Mouse (Mus musculus) retina, adult 2 months (tissue): ENCODE results near the gene Stx5a.

ENCODE experiments used
- DNase-seq: peaks from one replicate; pipeline ENCODE4 v3.0.0-alpha.2; 2012; ENCODE audit warnings: low read depth, low spot score

The Stx5a gene

GRCm38 (mm10) chr19:8745382-8745781 lies 4.2 kb downstream of the Stx5a start:
- no peak for DNase-seq

DNA sequence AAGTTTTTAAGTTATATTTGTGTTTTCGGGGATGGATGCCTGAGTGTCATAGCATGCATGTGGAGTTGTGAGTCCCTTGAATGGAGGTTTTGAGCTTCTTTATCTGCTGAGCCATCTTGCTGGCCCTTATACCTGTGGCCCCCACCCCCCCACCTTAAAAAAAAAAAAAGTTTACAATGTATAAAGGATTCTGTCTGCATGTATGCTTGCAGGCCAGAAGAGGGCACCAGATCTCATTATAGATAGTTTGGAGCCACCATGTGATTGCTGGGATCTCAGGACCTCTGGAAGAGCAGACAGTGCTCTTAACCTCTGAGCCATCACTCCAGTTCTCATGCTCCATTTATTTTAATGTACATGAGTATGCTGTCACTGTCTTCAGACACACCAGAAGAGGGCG lies 6.2 kb downstream of the Stx5a start:
- DNase-seq, result no peak

DNA sequence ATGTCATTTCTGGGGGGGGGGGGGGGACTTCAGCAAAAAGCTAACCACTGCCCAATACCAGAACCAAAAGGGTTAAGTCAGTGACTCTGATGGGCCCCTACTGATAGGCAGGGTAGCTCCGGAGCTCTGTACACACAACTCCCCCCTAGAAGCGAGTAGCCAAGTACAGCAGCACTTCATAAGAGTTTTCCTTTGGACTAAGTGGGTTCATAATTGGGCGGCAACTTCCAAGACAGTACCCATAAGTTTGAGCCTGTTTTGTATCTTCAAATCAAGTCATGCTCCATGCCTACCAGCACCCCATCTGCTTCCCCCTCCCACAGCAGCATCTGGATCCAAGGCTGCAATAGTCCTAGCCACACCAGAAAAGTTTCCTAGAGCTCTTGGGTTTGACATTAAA lies 14.4 kb downstream of the Stx5a start:
- no peak for DNase-seq

GRCm38 (mm10) chr19:8756635-8757387 lies 15.6 kb downstream of the Stx5a start, which contains the start of gene Nxf1:
Gene Nxf1, plus strand, starts transcription at chr19:8757073.
- peak; percentile 86 for DNase-seq

GRCm38 (mm10) chr19:8757471-8757998 lies 16.3 kb downstream of the Stx5a start:
- DNase-seq, result no peak

GRCm38 (mm10) chr19:8758899-8759298 lies 17.7 kb downstream of the Stx5a start:
- no peak for DNase-seq

DNA sequence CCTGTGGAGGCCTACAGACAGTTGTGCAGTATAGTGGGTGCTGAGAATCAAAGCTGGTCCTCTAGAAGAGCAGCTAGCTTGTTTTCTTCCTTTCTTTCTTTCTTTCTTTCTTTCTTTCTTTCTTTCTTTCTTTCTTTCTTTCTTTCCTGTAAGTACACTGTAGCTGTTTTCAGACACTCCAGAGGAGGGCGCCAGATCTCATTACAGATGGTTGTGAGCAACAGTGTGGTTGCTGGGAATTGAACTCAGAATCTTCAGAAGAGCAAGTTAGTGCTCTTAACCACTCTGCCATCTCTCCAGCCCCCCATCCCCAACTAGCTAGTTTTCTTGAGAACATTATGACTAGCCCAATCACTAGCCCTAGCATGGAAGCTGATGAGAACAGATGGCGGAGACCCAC lies 19.5 kb downstream of the Stx5a start:
- no peak for DNase-seq

GRCm38 (mm10) chr19:8763276-8763675 lies 22.1 kb downstream of the Stx5a start:
- no peak for DNase-seq

- DNase-seq, result no peak
Observed at GRCm38 (mm10) chr19:8765562-8765961, 24.3 kb downstream of the Stx5a start.

GRCm38 (mm10) chr19:8770567-8771270 lies 29.5 kb downstream of the Stx5a start, which contains the start of gene Tmem223:
Gene Tmem223, plus strand, starts transcription at chr19:8770996.
- DNase-seq, result peak; percentile 43

DNA sequence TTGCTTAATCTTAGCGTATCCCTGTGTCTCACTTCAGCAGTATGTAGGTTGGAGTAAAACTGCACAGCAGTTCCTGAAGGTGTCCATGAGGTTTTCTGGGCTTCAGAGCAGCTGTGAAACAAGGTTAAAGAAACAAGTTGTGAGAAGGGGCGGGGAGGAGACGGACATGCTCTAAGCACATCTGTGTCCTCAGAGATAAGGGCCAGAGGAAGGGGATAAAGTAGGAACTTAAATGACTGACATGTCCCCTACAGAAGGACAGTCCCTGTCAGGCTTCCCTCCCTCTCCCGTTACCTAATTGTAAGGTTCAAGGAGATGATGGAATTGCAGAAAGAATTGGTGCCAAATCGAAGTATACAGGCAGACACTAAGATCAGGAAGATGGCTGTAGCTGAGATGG lies 31.8 kb downstream of the Stx5a start:
- DNase-seq, result no peak

GRCm38 (mm10) chr19:8773409-8773808 lies 32.2 kb downstream of the Stx5a start:
- DNase-seq, result no peak

DNA sequence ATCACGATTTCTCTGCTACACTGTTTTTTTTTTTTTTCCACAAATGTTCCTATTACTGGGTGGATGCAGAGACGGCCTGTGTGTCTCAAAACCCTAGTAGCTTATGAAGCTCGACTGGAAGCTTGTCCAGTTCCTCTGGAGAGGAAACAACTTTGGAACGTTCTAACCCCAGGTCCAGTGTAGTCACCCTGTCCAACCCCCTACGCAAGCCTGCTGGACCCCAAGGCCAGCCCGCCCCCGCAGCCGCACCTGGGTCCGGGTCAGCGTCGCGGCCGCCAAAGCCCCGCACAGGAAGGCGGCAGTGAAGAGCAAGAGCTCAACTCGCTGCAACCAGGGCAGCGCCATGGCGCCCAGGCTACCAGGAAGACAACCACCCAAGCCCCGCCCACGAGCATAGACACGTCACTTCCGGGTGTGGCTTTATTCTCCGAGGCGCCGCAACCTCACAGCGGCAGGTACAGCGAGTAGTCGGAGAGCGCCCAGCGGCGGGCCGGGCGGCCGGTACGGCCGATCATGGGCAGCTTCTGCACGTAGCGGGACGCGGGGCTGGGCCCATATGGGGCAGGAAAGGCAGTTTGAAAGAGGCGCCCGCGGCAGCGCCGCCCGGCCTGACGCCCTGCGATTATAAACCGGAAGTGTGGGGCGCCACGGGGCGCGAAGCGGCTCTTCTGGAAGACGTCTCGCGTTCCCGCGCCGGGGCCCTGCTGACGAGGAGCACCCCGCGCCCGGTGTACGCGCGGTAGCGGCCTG lies 33.0 kb downstream of the Stx5a start, which contains the start of gene Tmem179b:
Tmem179b (minus strand) TSS at position 382 of the 750 bp plus-strand sequence.
- DNase-seq, result peak; percentile 91

DNA sequence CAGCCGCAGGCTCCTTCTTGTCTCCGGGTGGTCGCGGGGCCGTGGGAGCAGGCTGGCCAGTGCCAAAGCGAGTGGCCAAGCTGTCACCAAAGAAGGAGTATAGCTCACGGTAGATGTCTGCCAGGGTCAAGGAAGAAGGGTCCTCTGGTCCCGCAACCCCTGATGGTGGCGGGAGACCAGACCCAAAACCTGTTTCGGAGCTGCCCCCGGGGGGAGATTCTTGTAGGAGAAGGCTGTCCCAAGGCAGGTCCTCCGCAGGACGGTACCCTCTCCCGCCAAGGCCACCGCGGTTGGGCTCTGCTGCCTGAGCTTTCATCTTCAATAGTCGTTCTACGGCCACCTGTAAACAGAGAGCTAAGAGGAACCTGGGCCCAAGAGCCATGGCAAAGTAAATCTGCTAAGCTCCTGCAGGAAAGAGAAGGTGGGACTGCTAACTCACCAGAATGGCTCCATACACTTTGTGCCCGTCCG lies 33.8 kb downstream of the Stx5a start:
- no peak for DNase-seq

DNA sequence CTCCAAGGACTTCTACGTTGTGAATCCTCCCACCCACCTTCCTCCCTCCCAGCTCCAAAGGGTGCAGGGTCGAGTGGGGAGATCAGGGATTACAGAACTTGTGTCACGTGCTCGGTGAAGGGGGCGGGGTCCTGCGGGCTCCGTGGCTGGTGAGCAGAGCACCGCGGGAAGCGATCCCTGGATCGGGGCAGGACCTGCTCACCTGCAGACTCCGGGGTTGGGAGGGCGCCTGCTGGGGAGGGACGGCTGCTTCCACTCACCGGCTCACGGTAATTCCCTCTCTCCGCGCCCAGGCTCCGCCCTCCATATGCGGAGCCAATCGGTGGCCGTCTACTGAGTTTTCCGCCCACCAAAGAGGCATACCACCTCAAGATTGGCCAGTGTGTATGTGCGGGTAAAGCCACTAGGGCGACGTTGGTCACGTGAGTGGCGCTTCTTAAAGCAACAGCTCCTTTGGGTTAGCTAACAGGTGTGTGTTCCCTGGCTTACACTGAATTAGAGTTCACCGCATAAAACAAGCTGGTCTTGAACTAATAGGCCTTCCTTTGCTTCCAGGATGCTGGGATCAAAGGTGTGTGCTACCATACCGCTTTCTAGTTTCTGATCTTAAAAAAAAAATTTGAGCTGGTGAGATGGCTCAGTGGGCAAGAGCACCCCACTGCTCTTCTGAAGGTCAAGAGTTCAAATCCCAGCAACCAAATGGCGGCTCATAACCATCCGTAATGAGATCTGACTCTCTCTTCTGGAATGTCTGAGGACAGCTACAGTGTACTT lies 45.0 kb downstream of the Stx5a start, which contains the start of gene Taf6l:
Taf6l (minus strand) TSS at position 410 of the 774 bp plus-strand sequence.
- DNase-seq, result peak; percentile 89

- no peak for DNase-seq
Observed at GRCm38 (mm10) chr19:8788521-8788920, 47.3 kb downstream of the Stx5a start.

DNA sequence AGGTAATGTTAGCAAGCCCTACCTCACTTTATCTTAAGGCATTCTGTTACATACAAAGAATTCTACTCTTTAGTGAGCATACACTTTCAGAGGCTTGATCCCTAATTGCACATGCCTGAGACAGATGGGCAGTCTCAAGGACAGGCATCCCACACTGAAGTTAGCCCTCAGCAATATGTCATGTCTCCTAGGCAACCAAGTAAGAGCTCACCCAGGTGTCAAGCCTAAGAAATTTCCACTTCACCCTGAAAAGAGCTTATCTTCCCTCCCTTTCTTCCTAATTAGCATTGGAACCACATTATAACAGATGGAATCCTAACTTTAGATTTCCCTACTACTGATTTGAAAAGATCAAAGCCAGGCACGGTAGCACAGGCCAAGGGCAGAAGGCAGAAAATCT lies 48.0 kb downstream of the Stx5a start:
- DNase-seq, result no peak

- DNase-seq, result no peak
Observed at GRCm38 (mm10) chr19:8790171-8790570, 49.0 kb downstream of the Stx5a start.

DNA sequence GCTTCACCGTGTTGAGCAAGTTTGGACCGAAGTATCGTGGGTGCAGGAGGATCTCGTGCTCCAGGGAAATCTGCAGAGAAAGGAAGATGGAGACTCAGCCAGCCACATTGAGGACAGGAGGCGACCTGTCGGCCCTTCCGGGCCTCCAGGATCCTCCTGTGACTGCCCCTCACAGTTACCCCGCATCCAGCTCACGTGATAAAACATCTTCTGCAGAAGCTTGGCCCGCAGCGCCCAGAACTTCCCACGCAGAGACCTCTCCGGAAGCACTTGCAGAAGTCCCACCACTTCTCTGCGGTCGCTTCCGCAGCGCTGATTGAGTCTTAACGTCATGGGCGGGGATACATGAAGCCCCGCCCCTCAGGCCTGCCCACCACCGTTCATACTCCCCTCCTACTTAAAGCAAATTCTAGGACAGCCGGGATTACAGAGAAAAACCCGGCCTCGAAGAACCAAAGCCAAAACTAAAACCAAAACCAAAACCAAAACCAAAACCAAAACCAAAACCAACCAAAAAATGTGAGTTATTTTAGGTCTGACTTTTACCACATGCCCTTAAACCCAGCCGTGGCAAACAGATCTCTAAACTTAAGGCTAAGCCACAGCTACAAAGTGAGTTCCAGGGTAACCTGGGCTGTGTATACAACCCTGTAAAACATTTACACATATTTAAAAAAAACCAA lies 57.2 kb downstream of the Stx5a start, which contains the start of gene Polr2g:
Polr2g (minus strand) TSS at position 314 of the 683 bp plus-strand sequence.
- peak; percentile 76 for DNase-seq

DNA sequence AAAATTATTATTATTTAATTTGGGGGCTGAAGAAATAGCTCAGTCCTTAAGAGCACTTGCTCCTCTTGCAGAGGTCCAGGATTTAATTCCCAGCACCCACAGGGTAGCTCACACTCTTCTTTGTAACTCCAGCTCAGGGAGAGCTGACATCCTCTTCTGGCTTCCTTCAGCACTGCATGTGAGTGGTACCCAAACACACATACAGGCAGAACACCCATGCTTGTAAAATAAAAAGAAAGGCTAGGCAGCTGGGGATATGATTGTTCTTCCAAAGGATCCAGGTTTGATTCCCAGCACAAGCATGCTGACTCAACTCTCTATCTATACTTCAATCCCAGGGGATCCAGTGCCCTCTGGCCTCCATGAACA lies 57.7 kb downstream of the Stx5a start:
- no peak for DNase-seq
